Mouse (Mus musculus): ENCODE results near the gene Chrm1. TPM values are rescaled to one million over a fixed set of nuclear protein-coding genes. Genes with fewer than 3 reads are reported as not detected.
"Not testable (repeated sequence)": the region's sequence is repeated elsewhere in the genome, so short reads cannot be mapped to it uniquely, and the experiment has no call there.

The Chrm1 gene
- polyA plus RNA-seq, 1 experiment from 2014 or later, result 0.83 TPM

DNA sequence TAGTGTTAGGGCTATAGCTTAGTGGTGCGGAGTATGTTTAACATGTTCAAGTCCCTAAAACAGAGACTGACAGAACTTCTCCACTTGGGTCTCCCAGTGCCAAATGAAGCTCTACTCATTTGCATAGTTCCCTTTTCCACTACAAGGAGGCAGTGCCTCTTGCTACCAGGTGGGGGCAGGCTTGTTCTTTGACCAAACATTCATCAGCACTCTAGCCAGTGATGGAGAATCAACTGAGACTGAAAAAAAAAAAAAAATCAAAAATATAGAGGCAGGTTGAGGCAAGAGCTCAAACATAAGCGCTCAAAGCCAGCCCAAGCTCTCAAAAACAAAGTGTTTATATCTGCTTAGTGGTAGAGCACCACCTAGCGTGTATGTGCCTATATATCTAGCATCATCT lies 54.8 kb downstream of the Chrm1 start:
- WGBS, result 59% methylated on average over 3 of the region's 3 CpGs
- no peak overlapping the region for H3K4me3 ChIP-seq (replicated peaks)
- no peaks in the 10 kb centered on the region for H3K36me3 ChIP-seq
- no peak overlapping the region for H3K9ac ChIP-seq
- no peak overlapping the region for H3K27ac ChIP-seq (replicated peaks)
- no peaks in the 10 kb centered on the region for H3K27me3 ChIP-seq
- no peak for ATAC-seq (ENCODE audit: insufficient number of reproducible peaks, low FRiP score, low TSS enrichment, low read depth)
- H3K4me2 ChIP-seq (replicated peaks), result no peak overlapping the region
- peaks cover 20% of the 10 kb centered on the region for H3K4me1 ChIP-seq
- no peaks in the 10 kb centered on the region for H3K9me3 ChIP-seq (replicated peaks)

DNA sequence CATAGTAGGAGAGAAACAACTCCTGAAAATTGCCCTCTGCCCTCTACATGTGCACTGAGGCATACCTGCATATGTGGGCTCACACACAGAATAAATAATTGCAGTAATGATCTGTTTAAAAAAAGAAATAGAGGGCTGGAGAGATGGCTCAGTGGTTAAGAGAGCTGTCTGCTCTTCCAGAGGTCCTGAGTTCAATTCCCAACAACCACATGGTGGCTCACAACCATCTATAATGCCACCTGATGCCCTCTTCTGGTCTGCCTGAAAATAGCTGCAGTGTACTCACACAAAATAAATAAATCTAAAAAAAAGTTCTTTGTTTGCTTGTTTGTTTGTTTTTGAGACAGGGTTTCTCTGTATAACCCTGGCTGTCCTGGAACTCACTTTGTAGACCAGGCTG lies 55.4 kb downstream of the Chrm1 start:
- H3K27ac ChIP-seq (replicated peaks); H3K9me3 ChIP-seq (replicated peaks); H3K9ac ChIP-seq; ATAC-seq (ENCODE audit: insufficient number of reproducible peaks, low FRiP score, low TSS enrichment, low read depth); H3K4me3 ChIP-seq (replicated peaks); H3K4me2 ChIP-seq (replicated peaks); H3K36me3 ChIP-seq; H3K27me3 ChIP-seq: not testable (repeated sequence)
- H3K4me1 ChIP-seq, result peaks cover 17% of the 10 kb centered on the region

DNA sequence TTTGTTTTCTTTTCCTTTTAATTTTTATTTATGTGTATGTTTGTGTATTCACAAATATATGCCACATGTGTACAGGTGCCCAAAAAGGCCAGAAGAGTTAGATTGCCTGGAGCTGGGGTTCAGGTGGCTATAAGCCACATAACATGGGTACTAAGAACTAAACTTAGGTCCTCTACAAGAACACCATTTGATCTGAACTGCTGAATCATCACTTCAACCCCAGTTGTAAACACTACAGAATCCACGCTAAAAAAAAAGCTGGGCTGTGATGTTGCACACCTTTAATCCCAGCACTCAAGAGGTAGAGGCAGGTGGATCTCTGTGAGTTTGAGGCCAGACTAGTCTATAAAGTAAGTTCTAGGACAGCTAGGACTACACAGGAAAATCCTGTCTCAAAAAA lies 57.8 kb downstream of the Chrm1 start:
- H3K36me3 ChIP-seq, result peaks cover 21% of the 10 kb centered on the region
- H3K4me3 ChIP-seq (replicated peaks), result peak overlapping the region; percentile 79; the same call in 1 of the 2 replicates
- 71% methylated on average over 1 of the region's 1 CpGs for WGBS
- peaks cover 29% of the 10 kb centered on the region for H3K4me1 ChIP-seq
- no peaks in the 10 kb centered on the region for H3K9me3 ChIP-seq (replicated peaks)
- no peaks in the 10 kb centered on the region for H3K27me3 ChIP-seq
- no peak overlapping the region for H3K9ac ChIP-seq
- H3K4me2 ChIP-seq (replicated peaks), result no peak overlapping the region
- no peak for ATAC-seq (ENCODE audit: insufficient number of reproducible peaks, low FRiP score, low TSS enrichment, low read depth)
- H3K27ac ChIP-seq (replicated peaks), result no peak overlapping the region

DNA sequence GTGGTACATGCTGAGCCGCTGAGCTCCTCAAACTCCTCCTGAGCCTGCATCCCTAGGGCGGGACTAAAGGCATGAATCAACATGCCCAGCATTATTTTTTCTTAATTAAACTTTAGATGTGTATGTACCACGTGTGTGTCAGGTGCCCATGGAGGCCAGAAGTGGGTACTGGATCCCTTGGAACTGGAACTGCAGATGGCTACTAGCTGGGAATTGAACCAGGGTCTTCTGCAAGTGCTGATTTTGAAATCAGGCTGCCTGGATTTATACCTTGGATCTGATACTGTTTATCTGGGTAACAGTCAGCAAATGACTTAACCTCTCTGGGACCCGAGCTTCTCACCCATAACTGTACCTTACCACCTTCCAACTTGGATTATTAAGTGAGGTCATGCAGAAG lies 58.4 kb downstream of the Chrm1 start:
- peak overlapping the region; percentile 89 for H3K9ac ChIP-seq
- WGBS, result 46% methylated on average over 4 of the region's 4 CpGs
- H3K36me3 ChIP-seq, result peaks cover 27% of the 10 kb centered on the region
- no peaks in the 10 kb centered on the region for H3K9me3 ChIP-seq (replicated peaks)
- H3K4me3 ChIP-seq (replicated peaks), result peak overlapping the region; percentile 79
- H3K4me1 ChIP-seq, result peaks cover 29% of the 10 kb centered on the region
- peak overlapping the region; percentile 50 for H3K4me2 ChIP-seq (replicated peaks)
- 0 out of 2 replicates have a peak overlapping the region, but pooled peaks have one; percentile 97 for H3K27ac ChIP-seq (replicated peaks)
- ATAC-seq (ENCODE audit: insufficient number of reproducible peaks, low FRiP score, low TSS enrichment, low read depth), result no peak
- no peaks in the 10 kb centered on the region for H3K27me3 ChIP-seq

DNA sequence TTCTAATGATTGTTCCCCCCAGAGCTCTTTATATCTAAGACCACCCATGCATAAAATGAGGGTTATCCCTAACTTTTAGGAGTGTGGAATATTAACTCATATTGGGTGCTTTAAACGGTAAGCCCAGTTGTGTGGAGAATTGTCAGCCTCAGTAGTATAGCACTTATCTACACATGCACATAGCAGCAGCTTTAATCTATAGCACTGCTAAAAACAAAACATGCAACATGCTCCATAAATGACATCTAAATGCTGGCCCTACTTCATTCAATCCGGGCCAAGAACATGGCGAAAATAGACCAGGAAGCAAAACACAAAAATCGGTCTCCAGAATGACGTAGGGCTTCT lies 58.9 kb downstream of the Chrm1 start:
- peaks cover 27% of the 10 kb centered on the region for H3K36me3 ChIP-seq
- H3K27ac ChIP-seq (replicated peaks), result peak overlapping the region; percentile 97
- H3K4me2 ChIP-seq (replicated peaks), result peak overlapping the region; percentile 50
- 0% methylated on average over 5 of the region's 5 CpGs for WGBS
- peak overlapping the region; percentile 79 for H3K4me3 ChIP-seq (replicated peaks)
- H3K9me3 ChIP-seq (replicated peaks), result no peaks in the 10 kb centered on the region
- no peak for ATAC-seq (ENCODE audit: insufficient number of reproducible peaks, low FRiP score, low TSS enrichment, low read depth)
- H3K9ac ChIP-seq, result peak overlapping the region; percentile 89
- peaks cover 29% of the 10 kb centered on the region for H3K4me1 ChIP-seq
- no peaks in the 10 kb centered on the region for H3K27me3 ChIP-seq

DNA sequence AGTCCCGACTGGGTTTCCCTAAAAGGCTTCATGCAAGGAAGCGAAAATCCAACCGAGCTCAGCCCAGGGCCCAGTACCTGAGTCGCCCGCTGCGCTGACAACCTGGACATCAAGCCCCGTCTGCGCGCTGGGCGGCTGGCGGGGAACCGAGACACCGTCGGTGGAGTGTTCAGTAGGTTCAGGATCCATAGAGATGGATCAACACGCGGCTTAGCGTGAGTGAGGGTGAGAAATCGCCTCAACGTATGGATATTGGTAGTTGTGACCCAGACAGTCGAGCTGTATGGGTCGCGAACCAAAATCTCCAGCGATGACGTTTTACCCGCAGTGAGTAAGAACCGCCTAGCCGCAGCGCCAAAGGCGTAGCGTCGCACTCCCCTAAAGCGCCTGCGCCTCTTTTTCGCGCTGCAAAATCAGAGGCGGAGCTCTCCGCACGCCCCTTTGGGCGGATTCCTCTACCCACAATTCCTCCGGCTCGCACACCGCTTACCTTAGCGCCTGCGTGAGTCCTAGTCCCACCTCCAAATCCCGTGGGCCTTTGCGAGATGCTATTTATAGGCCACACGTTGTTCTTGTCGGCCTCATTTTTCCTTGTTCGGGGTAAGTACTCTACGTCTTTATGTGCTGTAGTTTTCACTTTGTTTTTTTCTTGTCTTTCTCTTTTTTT lies 59.5 kb downstream of the Chrm1 start, which contains the start of gene Slc3a2:
TSS of gene Slc3a2 (minus strand) at position 463 of the 667 bp plus-strand sequence.
- peaks cover 29% of the 10 kb centered on the region for H3K4me1 ChIP-seq
- WGBS, result under 1% methylated on average over 50 of the region's 50 CpGs
- H3K36me3 ChIP-seq, result peaks cover 27% of the 10 kb centered on the region
- H3K4me2 ChIP-seq (replicated peaks), result peak within 1 kb of the TSS; percentile 58
- no peaks in the 10 kb centered on the region for H3K9me3 ChIP-seq (replicated peaks)
- ATAC-seq (ENCODE audit: insufficient number of reproducible peaks, low FRiP score, low TSS enrichment, low read depth), result peak; percentile 97
- peak within 1 kb of the TSS; percentile 97 for H3K27ac ChIP-seq (replicated peaks)
- peak within 1 kb of the TSS; percentile 79 for H3K4me3 ChIP-seq (replicated peaks)
- H3K9ac ChIP-seq, result peak within 1 kb of the TSS; percentile 99
- H3K27me3 ChIP-seq, result no peaks in the 10 kb centered on the region

DNA sequence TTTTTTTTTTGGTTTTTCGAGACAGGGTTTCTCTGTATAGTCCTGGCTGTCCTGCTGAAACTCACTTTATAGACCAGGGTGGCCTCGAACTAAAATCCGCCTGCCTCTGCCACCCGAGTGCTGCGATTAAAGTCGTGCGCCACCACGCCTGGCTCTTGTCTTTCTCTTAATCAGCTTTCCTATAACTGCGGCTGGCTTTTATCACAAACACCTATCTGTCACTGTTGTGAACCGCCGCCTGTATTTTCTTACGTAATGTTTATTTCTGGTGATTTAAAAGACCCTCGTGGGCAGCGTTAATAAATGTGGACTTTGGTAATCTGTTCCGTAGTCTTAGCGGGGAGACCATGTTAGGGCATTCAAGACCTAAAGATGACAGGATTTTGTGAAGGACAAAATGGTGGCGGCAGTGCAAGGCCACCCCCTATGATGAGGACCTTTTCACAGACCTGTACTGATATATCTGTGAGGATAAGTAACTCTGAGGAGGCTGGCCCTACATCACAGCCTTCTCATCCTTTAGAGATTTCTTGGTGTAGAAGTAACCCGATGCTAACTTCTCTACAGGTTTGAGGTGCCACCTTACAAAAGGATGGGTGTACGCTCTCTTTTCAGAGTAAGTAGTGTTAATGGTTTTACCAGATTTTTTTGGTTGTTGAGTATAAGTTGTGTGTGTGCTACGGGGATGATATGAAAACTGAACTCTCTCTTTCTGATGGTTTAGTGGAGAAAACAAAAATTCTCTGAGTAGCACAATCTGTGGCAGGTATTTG lies 60.2 kb downstream of the Chrm1 start:
- Histone ChIP-seq H3K9me3 (replicated peaks) (no peaks in the 10 kb centered on the region), H3K4me1 (peaks cover 29% of the 10 kb centered on the region), H3K27ac (replicated peaks) (peak overlapping the region; percentile 91), H3K4me3 (replicated peaks) (peak overlapping the region; percentile 79), H3K36me3 (peaks cover 27% of the 10 kb centered on the region), H3K4me2 (replicated peaks) (peak overlapping the region; percentile 58), H3K27me3 (no peaks in the 10 kb centered on the region), H3K9ac (peak overlapping the region; percentile 99)
- under 1% methylated on average over 20 of the region's 20 CpGs for whole genome bisulfite sequencing
- no peak for ATAC-seq (ENCODE audit: insufficient number of reproducible peaks, low FRiP score, low TSS enrichment, low read depth)

DNA sequence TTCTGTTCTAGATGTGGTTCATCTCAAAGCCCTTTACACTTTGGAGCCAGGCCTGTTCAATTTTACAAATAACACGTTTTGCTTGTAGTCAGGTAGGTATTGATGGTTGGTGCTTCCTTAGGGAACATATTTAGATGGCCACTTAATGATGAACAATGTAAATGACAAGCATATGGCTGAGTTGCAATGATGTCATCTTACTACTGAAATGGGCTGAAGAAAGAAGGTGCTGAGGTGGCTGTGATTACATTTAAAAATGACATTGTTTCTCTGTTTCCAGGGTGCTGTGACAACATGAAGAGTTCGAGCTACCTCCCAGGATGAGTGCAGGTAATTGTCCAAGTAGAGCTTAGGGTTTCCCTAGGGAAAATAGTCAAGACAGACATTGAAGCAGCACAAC lies 60.8 kb downstream of the Chrm1 start:
- Histone ChIP-seq H3K4me3 (replicated peaks) (peak overlapping the region; percentile 79), H3K9ac (peak overlapping the region; percentile 99), H3K27ac (replicated peaks) (peak overlapping the region; percentile 91), H3K36me3 (peaks cover 27% of the 10 kb centered on the region), H3K27me3 (no peaks in the 10 kb centered on the region), H3K9me3 (replicated peaks) (no peaks in the 10 kb centered on the region), H3K4me1 (peaks cover 29% of the 10 kb centered on the region), H3K4me2 (replicated peaks) (peak overlapping the region; percentile 58)
- 4% methylated on average over 2 of the region's 2 CpGs for WGBS
- no peak for ATAC-seq (ENCODE audit: insufficient number of reproducible peaks, low FRiP score, low TSS enrichment, low read depth)

DNA sequence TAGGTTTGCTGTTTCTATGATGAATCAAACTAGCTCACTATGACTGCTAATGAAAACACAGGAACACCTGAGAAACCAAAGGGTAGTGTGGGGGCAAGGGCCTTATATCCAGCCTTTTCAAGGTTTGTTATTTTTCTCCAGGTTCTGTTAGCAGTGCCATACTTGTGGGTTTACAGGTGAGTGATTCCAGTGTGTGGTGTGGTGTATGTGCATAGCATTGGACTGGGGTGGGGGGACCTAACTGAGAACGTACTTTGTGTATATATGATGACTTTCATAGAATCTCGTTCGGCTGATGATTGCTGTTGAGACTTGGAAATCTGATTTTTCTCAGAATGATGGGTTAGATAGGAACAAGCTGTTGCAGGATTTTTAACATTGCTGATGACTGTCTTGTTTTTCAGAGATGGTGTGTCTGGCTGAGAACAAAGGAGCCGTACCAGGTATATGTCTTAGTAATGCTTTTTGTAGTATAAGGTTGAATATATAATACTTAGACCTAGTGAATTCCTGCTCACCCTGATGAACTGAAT lies 61.6 kb downstream of the Chrm1 start:
- Histone ChIP-seq H3K36me3 (peaks cover 27% of the 10 kb centered on the region), H3K4me1 (peaks cover 29% of the 10 kb centered on the region), H3K4me3 (replicated peaks) (peak overlapping the region; percentile 79), H3K9me3 (replicated peaks) (no peaks in the 10 kb centered on the region), H3K27ac (replicated peaks) (peak overlapping the region; percentile 91), H3K4me2 (replicated peaks) (peak overlapping the region; percentile 58), H3K27me3 (no peaks in the 10 kb centered on the region), H3K9ac (peak overlapping the region; percentile 99)
- no peak for ATAC-seq (ENCODE audit: insufficient number of reproducible peaks, low FRiP score, low TSS enrichment, low read depth)
- WGBS, result 40% methylated on average over 4 of the region's 4 CpGs

DNA sequence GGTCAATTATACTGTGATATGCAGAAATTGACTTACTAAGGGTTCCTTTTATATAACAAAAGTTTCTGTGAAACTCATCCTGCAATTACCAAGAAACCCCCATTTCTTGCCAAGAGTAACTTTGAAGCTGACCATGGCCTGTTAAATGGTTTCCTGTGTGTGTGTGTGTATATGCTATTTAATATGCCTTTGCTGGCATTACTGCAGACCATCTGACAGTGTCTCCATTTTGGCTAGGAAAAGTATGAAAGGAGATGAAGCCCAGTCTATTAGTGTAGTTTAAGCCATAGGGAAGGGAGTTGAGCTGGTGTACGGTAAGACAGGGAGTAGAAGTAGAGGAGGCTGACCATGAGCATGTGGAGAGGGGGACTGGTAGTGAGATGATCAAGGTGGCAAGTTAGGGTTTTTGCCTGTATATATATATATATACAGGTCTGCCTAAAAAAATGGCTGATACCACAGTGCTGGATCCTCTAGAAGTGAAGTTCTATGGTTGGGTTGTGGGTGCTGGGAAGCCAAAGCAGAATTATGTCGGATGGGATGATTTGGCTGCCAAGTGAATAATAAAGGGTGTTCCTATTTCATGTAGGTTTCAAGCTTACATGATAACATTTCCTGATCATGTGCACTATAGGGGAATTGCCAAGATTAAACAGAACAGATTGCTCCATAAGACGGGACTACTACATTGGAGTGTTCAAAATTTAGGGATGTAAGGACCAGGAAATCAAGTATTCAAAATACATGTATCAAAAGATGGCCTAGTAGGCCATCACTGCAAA lies 63.2 kb downstream of the Chrm1 start:
- H3K9me3 ChIP-seq (replicated peaks), result no peaks in the 10 kb centered on the region
- H3K4me3 ChIP-seq (replicated peaks), result no peak overlapping the region
- H3K36me3 ChIP-seq, result peaks cover 27% of the 10 kb centered on the region
- no peak overlapping the region for H3K4me2 ChIP-seq (replicated peaks)
- no peak overlapping the region for H3K9ac ChIP-seq
- WGBS, result 17% methylated on average over 3 of the region's 3 CpGs
- no peak for ATAC-seq (ENCODE audit: insufficient number of reproducible peaks, low FRiP score, low TSS enrichment, low read depth)
- no peaks in the 10 kb centered on the region for H3K27me3 ChIP-seq
- H3K27ac ChIP-seq (replicated peaks), result no peak overlapping the region
- peaks cover 22% of the 10 kb centered on the region for H3K4me1 ChIP-seq

Measured in embryonic facial prominence, embryonic 15.5 days (tissue).